Mouse (Mus musculus) midbrain, postnatal 0 days (tissue): ENCODE results near the gene Olfr763. TPM values are rescaled to one million over a fixed set of nuclear protein-coding genes. Genes with fewer than 3 reads are reported as not detected.
A peak's percentile ranks its signal among the peaks of the same experiment; 100 is the strongest.
"Not testable (repeated sequence)": the region's sequence is repeated elsewhere in the genome, so short reads cannot be mapped to it uniquely, and the experiment has no call there.

Experiments
- ATAC-seq: fragments of 200-750 bp; cut with Nextera tagmentation; 2 replicates; pipeline ENCODE4 v1.8.0; 2017; ENCODE audit warnings: moderate number of reproducible peaks, mild to moderate bottlenecking, moderate TSS enrichment, moderate library complexity; ENCODE audit not compliant: low FRiP score
- DNase-seq: peaks from one replicate; pipeline ENCODE4 v3.0.0-alpha.2; 2015; ENCODE audit warnings: low spot score
- H3K27ac ChIP-seq: fragments of 300-500 bp; sonication (generic); 2 replicates; pipeline ENCODE4 v1.5.1; 2014; ENCODE audit warnings: low read depth, mild to moderate bottlenecking, low read length, mixed read lengths
- H3K27me3 ChIP-seq: fragments of 300-500 bp; sonication (generic); 2 replicates; pipeline ENCODE4 v1.6.1; 2014; ENCODE audit warnings: low read length, control low read depth, mixed read lengths; ENCODE audit not compliant: insufficient read depth
- H3K36me3 ChIP-seq: fragments of 300-500 bp; sonication (generic); 2 replicates; pipeline ENCODE4 v1.6.1; 2014; ENCODE audit warnings: low read length, control low read depth, mixed read lengths; ENCODE audit not compliant: insufficient read depth
- H3K4me1 ChIP-seq: fragments of 300-500 bp; sonication (generic); 2 replicates; pipeline ENCODE4 v1.6.1; 2014; ENCODE audit warnings: mild to moderate bottlenecking, control low read depth, antibody characterized with exemption, low read length, mixed read lengths; ENCODE audit not compliant: insufficient read depth
- H3K4me2 ChIP-seq: fragments of 300-500 bp; sonication (generic); 2 replicates; pipeline ENCODE4 v1.6.1; 2014; ENCODE audit warnings: low read depth, mild to moderate bottlenecking, low read length, mixed read lengths; ENCODE audit not compliant: poor library complexity, severe bottlenecking
- H3K4me3 ChIP-seq: fragments of 300-500 bp; sonication (generic); 2 replicates; pipeline ENCODE4 v1.5.1; 2014; ENCODE audit warnings: low read depth, mild to moderate bottlenecking, low read length, moderate library complexity
- H3K9ac ChIP-seq: fragments of 300-500 bp; sonication (generic); replicated peaks from 2 replicates; pipeline ENCODE4 v1.6.1; 2014; ENCODE audit warnings: mild to moderate bottlenecking, low read length, moderate library complexity, mixed read lengths; ENCODE audit not compliant: poor library complexity, severe bottlenecking
- H3K9me3 ChIP-seq: fragments of 300-500 bp; sonication (generic); 2 replicates; pipeline ENCODE4 v1.6.1; 2016; ENCODE audit warnings: low read length, control low read depth
- CTCF ChIP-seq: IDR thresholded peaks from 2 replicates; pipeline ENCODE4 v1.5.1; 2016; ENCODE audit warnings: antibody characterized with exemption, mild to moderate bottlenecking
- WGBS: fragments of 180-500 bp; shearing (Covaris S2); extraction: QIAGEN DNeasy Blood & Tissue Kit; methylation state at CpG from one replicate; pipeline ENCODE4 v1.1.7; 2014; 5-methylcytosine and 5-hydroxymethylcytosine counted together
- polyA plus RNA-seq: library from polyadenylated mRNA; unstranded; fragments of >200 nt; fragmentation: Nextera tagmentation; extraction: Ambion mirVana; gene quantifications from 2 replicates; pipeline ENCODE4 v1.2.1, GENCODE M21; 2015
- total RNA-seq: library from RNA; depleted of rRNA; stranded (reverse); fragments of >200 nt; gene quantifications from 2 replicates; pipeline ENCODE4 v1.2.3, GENCODE M21; 2014; rRNA removed

Olfr763 gene
- total and polyA plus RNA-seq, 2 experiments from 2014 or later: not detected

GRCm38 (mm10) chr10:129026018-129026662 is 15.5 kb downstream of the Olfr763 start:
- H3K9me3 ChIP-seq: no peaks in the 10 kb centered on the region
- no peak overlapping the region for H3K4me3 ChIP-seq
- no peak overlapping the region for H3K4me2 ChIP-seq
- WGBS: 64% methylated on average over 3 of the region's 3 CpGs
- TF ChIP-seq CTCF: peak; percentile 84
- H3K9ac ChIP-seq: no peak overlapping the region
- no peaks in the 10 kb centered on the region for H3K4me1 ChIP-seq
- H3K27me3 ChIP-seq: no peaks in the 10 kb centered on the region
- DNase-seq (peak; percentile 76), ATAC-seq (peak; percentile 75)
- no peak overlapping the region for H3K27ac ChIP-seq
- H3K36me3 ChIP-seq: no peaks in the 10 kb centered on the region

GRCm38 (mm10) chr10:129028343-129028742 is 17.8 kb downstream of the Olfr763 start:
- Histone ChIP-seq H3K4me3 (no peak overlapping the region), H3K4me1 (no peaks in the 10 kb centered on the region), H3K4me2 (no peak overlapping the region), H3K9ac (no peak overlapping the region), H3K27me3 (no peaks in the 10 kb centered on the region), H3K9me3 (no peaks in the 10 kb centered on the region), H3K36me3 (no peaks in the 10 kb centered on the region), H3K27ac (no peak overlapping the region)
- ATAC-seq (no peak), DNase-seq (no peak)
- no peak for TF ChIP-seq CTCF
- 81% methylated on average over 2 of the region's 2 CpGs for WGBS

GRCm38 (mm10) chr10:129039796-129040195 is 29.2 kb downstream of the Olfr763 start, which contains the start of gene Olfr764-ps1:
Olfr764-ps1 (minus strand) TSS chr10:129039896.
- ATAC-seq: no peak
- Histone ChIP-seq H3K4me2 (no peak within 1 kb of the TSS), H3K27ac (no peak within 1 kb of the TSS), H3K27me3 (no peaks in the 10 kb centered on the region), H3K9ac (no peak within 1 kb of the TSS), H3K4me3 (no peak within 1 kb of the TSS), H3K36me3 (no peaks in the 10 kb centered on the region), H3K4me1 (no peaks in the 10 kb centered on the region), H3K9me3 (no peaks in the 10 kb centered on the region)
- no peak for DNase-seq
- WGBS: 74% methylated on average over 3 of the region's 3 CpGs
- TF ChIP-seq CTCF: no peak

- DNase-seq, H3K4me1 ChIP-seq, ATAC-seq: not testable (repeated sequence)
Measured at GRCm38 (mm10) chr10:129049898-129050297, 39.3 kb downstream of the Olfr763 start, which contains the start of gene Olfr765. Olfr765 (minus strand) TSS chr10:129049998.

More at GRCm38 (mm10) chr10:129049898-129050297, 39.3 kb downstream of the Olfr763 start, which contains the start of gene Olfr765:
- H3K9me3 ChIP-seq, H3K9ac ChIP-seq, H3K36me3 ChIP-seq, H3K27me3 ChIP-seq, H3K4me2 ChIP-seq, H3K27ac ChIP-seq, H3K4me3 ChIP-seq: not testable (repeated sequence)

Other genes starting within 250 kb of the Olfr763 start
- 1.3 and 1.8 TPM in 2 replicates for gene Mmp19, start 219.9 kb upstream of the Olfr763 start, total RNA-seq
- gene Mmp19, start 219.9 kb upstream of the Olfr763 start, polyA plus RNA-seq: 0.29 and 0.54 TPM in 2 replicates
- gene Dnajc14, start 206.7 kb upstream of the Olfr763 start, total RNA-seq: 31.4 and 39.4 TPM in 2 replicates
- gene Dnajc14, start 206.7 kb upstream of the Olfr763 start, polyA plus RNA-seq: 34.6 and 37.7 TPM in 2 replicates
- gene Tmem198b, start 206.4 kb upstream of the Olfr763 start, total RNA-seq: 18.6 and 21.8 TPM in 2 replicates
- 17.1 and 18.9 TPM in 2 replicates for gene Tmem198b, start 206.4 kb upstream of the Olfr763 start, polyA plus RNA-seq
- gene Sarnp, start 193.5 kb upstream of the Olfr763 start, total RNA-seq: 30.7 and 36.8 TPM in 2 replicates
- 120 and 126 TPM in 2 replicates for gene Sarnp, start 193.5 kb upstream of the Olfr763 start, polyA plus RNA-seq
- 6.9 and 11.1 TPM in 2 replicates for gene Ormdl2, start 189.1 kb upstream of the Olfr763 start, total RNA-seq
- 15.0 and 15.6 TPM in 2 replicates for gene Ormdl2, start 189.1 kb upstream of the Olfr763 start, polyA plus RNA-seq
- 16.9 and 22.4 TPM in 2 replicates for gene Gdf11, start 119.1 kb upstream of the Olfr763 start, total RNA-seq
- 6.5 and 7.5 TPM in 2 replicates for gene Gdf11, start 119.1 kb upstream of the Olfr763 start, polyA plus RNA-seq
- 16.6 and 28.6 TPM in 2 replicates for gene Cd63, start 109.8 kb upstream of the Olfr763 start, total RNA-seq
- gene Cd63, start 109.8 kb upstream of the Olfr763 start, polyA plus RNA-seq: 231 and 238 TPM in 2 replicates
- 8.8 and 10.5 TPM in 2 replicates for gene Rdh5, start 87.9 kb upstream of the Olfr763 start, total RNA-seq
- gene Rdh5, start 87.9 kb upstream of the Olfr763 start, polyA plus RNA-seq: 8.8 and 10.8 TPM in 2 replicates
- 87.8 and 100 TPM in 2 replicates for gene Bloc1s1, start 86.8 kb upstream of the Olfr763 start, total RNA-seq
- gene Bloc1s1, start 86.8 kb upstream of the Olfr763 start, polyA plus RNA-seq: 240 and 265 TPM in 2 replicates
- gene Itga7, start 77.0 kb upstream of the Olfr763 start, total RNA-seq: 18.9 and 23.3 TPM in 2 replicates
- gene Itga7, start 77.0 kb upstream of the Olfr763 start, polyA plus RNA-seq: 13.6 and 14.0 TPM in 2 replicates
- gene Mettl7b, start 49.8 kb upstream of the Olfr763 start, total RNA-seq: not detected in 2 replicates
- gene Mettl7b, start 49.8 kb upstream of the Olfr763 start, polyA plus RNA-seq: not detected in 2 replicates
- gene Olfr9, start 21.4 kb upstream of the Olfr763 start, total RNA-seq: not detected in 2 replicates
- gene Olfr9, start 21.4 kb upstream of the Olfr763 start, polyA plus RNA-seq: not detected in 2 replicates
- not detected in 2 replicates for gene Olfr764-ps1, start 29.1 kb downstream of the Olfr763 start, total RNA-seq
- not detected in 2 replicates for gene Olfr764-ps1, start 29.1 kb downstream of the Olfr763 start, polyA plus RNA-seq
- gene Olfr765, start 39.2 kb downstream of the Olfr763 start, total RNA-seq: not detected in 2 replicates
- gene Olfr765, start 39.2 kb downstream of the Olfr763 start, polyA plus RNA-seq: not detected in 2 replicates
- gene Olfr766-ps1, start 58.2 kb downstream of the Olfr763 start, total RNA-seq: not detected in 2 replicates
- not detected in 2 replicates for gene Olfr766-ps1, start 58.2 kb downstream of the Olfr763 start, polyA plus RNA-seq
- gene Olfr767, start 72.1 kb downstream of the Olfr763 start, total RNA-seq: not detected in 2 replicates
- gene Olfr767, start 72.1 kb downstream of the Olfr763 start, polyA plus RNA-seq: not detected in 2 replicates
- gene Olfr768, start 88.6 kb downstream of the Olfr763 start, total RNA-seq: not detected in 2 replicates
- gene Olfr768, start 88.6 kb downstream of the Olfr763 start, polyA plus RNA-seq: not detected in 2 replicates
- gene Olfr769, start 107.1 kb downstream of the Olfr763 start, total RNA-seq: not detected in 2 replicates
- gene Olfr769, start 107.1 kb downstream of the Olfr763 start, polyA plus RNA-seq: not detected in 2 replicates
- not detected in 2 replicates for gene Olfr770, start 128.2 kb downstream of the Olfr763 start, total RNA-seq
- gene Olfr770, start 128.2 kb downstream of the Olfr763 start, polyA plus RNA-seq: not detected in 2 replicates
- not detected in 2 replicates for gene Olfr771, start 154.0 kb downstream of the Olfr763 start, total RNA-seq
- gene Olfr771, start 154.0 kb downstream of the Olfr763 start, polyA plus RNA-seq: not detected in 2 replicates
- not detected in 2 replicates for gene Olfr772, start 167.1 kb downstream of the Olfr763 start, total RNA-seq
- gene Olfr772, start 167.1 kb downstream of the Olfr763 start, polyA plus RNA-seq: not detected in 2 replicates
- not detected in 2 replicates for gene Olfr773, start 176.6 kb downstream of the Olfr763 start, total RNA-seq
- not detected in 2 replicates for gene Olfr773, start 176.6 kb downstream of the Olfr763 start, polyA plus RNA-seq
- gene Olfr774, start 225.4 kb downstream of the Olfr763 start, total RNA-seq: not detected in 2 replicates
- gene Olfr774, start 225.4 kb downstream of the Olfr763 start, polyA plus RNA-seq: not detected in 2 replicates
- gene Olfr775, start 237.6 kb downstream of the Olfr763 start, total RNA-seq: not detected in 2 replicates
- gene Olfr775, start 237.6 kb downstream of the Olfr763 start, polyA plus RNA-seq: not detected in 2 replicates
- not detected in 2 replicates for gene Olfr776, start 248.3 kb downstream of the Olfr763 start, total RNA-seq
- gene Olfr776, start 248.3 kb downstream of the Olfr763 start, polyA plus RNA-seq: not detected in 2 replicates